Mouse (Mus musculus) forebrain, postnatal 0 days (tissue): ENCODE measurements around the gene Slc13a2. TPM values are rescaled to one million over a fixed set of nuclear protein-coding genes. Genes with fewer than 3 reads are reported as not detected.
A peak's percentile ranks its signal among the peaks of the same experiment; 100 is the strongest.

Experiments
- ATAC-seq: fragments of 200-750 bp; cut with Nextera tagmentation; 2 replicates; pipeline ENCODE4 v1.8.0; 2017; ENCODE audit warnings: mild to moderate bottlenecking, moderate library complexity
- DNase-seq: peaks from one replicate; pipeline ENCODE4 v3.0.0-alpha.2; 2015
- H3K27ac ChIP-seq: fragments of 300-500 bp; sonication (generic); 2 replicates; pipeline ENCODE4 v1.5.1; 2014; ENCODE audit warnings: low read depth, mild to moderate bottlenecking, antibody characterized with exemption, low read length, moderate library complexity, mixed read lengths
- H3K27me3 ChIP-seq: fragments of 300-500 bp; sonication (generic); 2 replicates; pipeline ENCODE4 v1.6.1; 2014; ENCODE audit warnings: mild to moderate bottlenecking, low read length, mixed read lengths; ENCODE audit not compliant: insufficient read depth
- H3K36me3 ChIP-seq: fragments of 300-500 bp; sonication (generic); 2 replicates; pipeline ENCODE4 v1.6.1; 2014; ENCODE audit warnings: mild to moderate bottlenecking, moderate library complexity; ENCODE audit not compliant: insufficient read depth
- H3K4me1 ChIP-seq: fragments of 300-500 bp; sonication (generic); 2 replicates; pipeline ENCODE4 v1.6.1; 2014; ENCODE audit warnings: antibody characterized with exemption; ENCODE audit not compliant: insufficient read depth
- H3K4me2 ChIP-seq: fragments of 300-500 bp; sonication (generic); 2 replicates; pipeline ENCODE4 v1.6.1; 2014; ENCODE audit warnings: low read depth, mild to moderate bottlenecking, moderate library complexity
- H3K4me3 ChIP-seq: fragments of 300-500 bp; sonication (generic); 2 replicates; pipeline ENCODE4 v1.5.1; 2014; ENCODE audit warnings: low read depth, low read length, mixed read lengths
- H3K9ac ChIP-seq: fragments of 300-500 bp; sonication (generic); 2 replicates; pipeline ENCODE4 v1.6.1; 2014; ENCODE audit warnings: mild to moderate bottlenecking
- H3K9me3 ChIP-seq: fragments of 300-500 bp; sonication (generic); 2 replicates; pipeline ENCODE4 v1.6.1; 2016; ENCODE audit warnings: low read length
- CTCF ChIP-seq: sonication (generic); IDR thresholded peaks from 2 replicates; pipeline ENCODE4 v1.5.1; 2016; ENCODE audit warnings: antibody characterized with exemption, control low read depth, low read depth
- WGBS: fragments of 180-500 bp; shearing (Covaris S2); extraction: QIAGEN DNeasy Blood & Tissue Kit; methylation state at CpG from one replicate; pipeline ENCODE4 v1.1.7; 2014; 5-methylcytosine and 5-hydroxymethylcytosine counted together
- polyA plus RNA-seq: library from polyadenylated mRNA; unstranded; fragments of >200 nt; fragmentation: Nextera tagmentation; extraction: Ambion mirVana; gene quantifications from 2 replicates; pipeline ENCODE4 v1.2.1, GENCODE M21; 2015
- total RNA-seq: library from RNA; depleted of rRNA; stranded (reverse); fragments of >200 nt; gene quantifications from 2 replicates; pipeline ENCODE4 v1.2.3, GENCODE M21; 2014

The Slc13a2 gene
- total and polyA plus RNA-seq, 2 experiments from 2014 or later: not detected

GRCm38 (mm10) chr11:78453675-78454074 is 31.7 kb upstream of the Slc13a2 start:
- H3K36me3 ChIP-seq: no peaks in the 10 kb centered on the region
- H3K4me3 ChIP-seq: no peak overlapping the region

GRCm38 (mm10) chr11:78450337-78450736 is 28.3 kb upstream of the Slc13a2 start:
- Histone ChIP-seq H3K27ac (no peak overlapping the region), H3K9me3 (no peaks in the 10 kb centered on the region), H3K27me3 (no peaks in the 10 kb centered on the region), H3K4me1 (no peaks in the 10 kb centered on the region), H3K9ac (no peak overlapping the region), H3K4me2 (no peak overlapping the region), H3K36me3 (no peaks in the 10 kb centered on the region), H3K4me3 (no peak overlapping the region)
- no peak for TF ChIP-seq CTCF
- ATAC-seq: no peak
- WGBS: 60% methylated on average over 2 of the region's 2 CpGs
- DNase-seq: no peak

More at GRCm38 (mm10) chr11:78453675-78454074, 31.7 kb upstream of the Slc13a2 start:
- TF ChIP-seq CTCF: peak; percentile 93
- no peak overlapping the region for H3K27ac ChIP-seq
- H3K4me1 ChIP-seq: no peaks in the 10 kb centered on the region
- DNase-seq (peak; percentile 74), ATAC-seq (peak; percentile 20; the same call in 1 of the 2 replicates)
- no peaks in the 10 kb centered on the region for H3K9me3 ChIP-seq
- no peaks in the 10 kb centered on the region for H3K27me3 ChIP-seq
- 14% methylated on average over 4 of the region's 4 CpGs for WGBS
- no peak overlapping the region for H3K4me2 ChIP-seq
- H3K9ac ChIP-seq: no peak overlapping the region

GRCm38 (mm10) chr11:78448242-78448641 is 26.2 kb upstream of the Slc13a2 start:
- TF ChIP-seq CTCF: no peak
- no peak overlapping the region for H3K4me2 ChIP-seq
- WGBS: 68% methylated on average over 1 of the region's 1 CpGs
- H3K36me3 ChIP-seq: no peaks in the 10 kb centered on the region
- no peak; the same call in 1 of the 2 replicates for ATAC-seq
- no peak overlapping the region for H3K27ac ChIP-seq
- no peaks in the 10 kb centered on the region for H3K27me3 ChIP-seq
- H3K9me3 ChIP-seq: no peaks in the 10 kb centered on the region
- H3K9ac ChIP-seq: no peak overlapping the region
- no peaks in the 10 kb centered on the region for H3K4me1 ChIP-seq
- no peak for DNase-seq
- no peak overlapping the region for H3K4me3 ChIP-seq

GRCm38 (mm10) chr11:78447168-78447567 is 25.2 kb upstream of the Slc13a2 start:
- H3K9me3 ChIP-seq: no peaks in the 10 kb centered on the region
- 80% methylated on average over 3 of the region's 3 CpGs for WGBS
- ATAC-seq (no peak), DNase-seq (no peak)
- no peaks in the 10 kb centered on the region for H3K36me3 ChIP-seq
- no peak overlapping the region for H3K4me3 ChIP-seq
- H3K4me2 ChIP-seq: no peak overlapping the region
- TF ChIP-seq CTCF: no peak
- H3K4me1 ChIP-seq: no peaks in the 10 kb centered on the region
- H3K27ac ChIP-seq: no peak overlapping the region
- H3K27me3 ChIP-seq: no peaks in the 10 kb centered on the region
- H3K9ac ChIP-seq: no peak overlapping the region

GRCm38 (mm10) chr11:78443115-78443514 is 21.1 kb upstream of the Slc13a2 start:
- no peak overlapping the region for H3K4me2 ChIP-seq
- H3K9me3 ChIP-seq: no peaks in the 10 kb centered on the region
- no peaks in the 10 kb centered on the region for H3K27me3 ChIP-seq
- ATAC-seq: no peak
- H3K9ac ChIP-seq: no peak overlapping the region
- no peak overlapping the region for H3K27ac ChIP-seq
- no peaks in the 10 kb centered on the region for H3K4me1 ChIP-seq
- no peak for TF ChIP-seq CTCF
- 86% methylated on average over 5 of the region's 5 CpGs for WGBS
- DNase-seq: no peak
- H3K4me3 ChIP-seq: no peak overlapping the region
- no peaks in the 10 kb centered on the region for H3K36me3 ChIP-seq

- H3K27me3 ChIP-seq: no peaks in the 10 kb centered on the region
- WGBS: 86% methylated on average over 3 of the region's 3 CpGs
- no peak overlapping the region for H3K27ac ChIP-seq
- H3K9me3 ChIP-seq: no peaks in the 10 kb centered on the region
- DNase-seq (no peak), ATAC-seq (no peak)
- H3K4me3 ChIP-seq: no peak overlapping the region
- H3K9ac ChIP-seq: no peak overlapping the region
- no peaks in the 10 kb centered on the region for H3K4me1 ChIP-seq
- no peaks in the 10 kb centered on the region for H3K36me3 ChIP-seq
- no peak overlapping the region for H3K4me2 ChIP-seq
- TF ChIP-seq CTCF: no peak
These were observed 16.4 kb upstream of the Slc13a2 start for GRCm38 (mm10) chr11:78438399-78438930.

- no peak for ATAC-seq
- H3K36me3 ChIP-seq: no peaks in the 10 kb centered on the region
- no peak for DNase-seq
- no peak overlapping the region for H3K4me2 ChIP-seq
- H3K9me3 ChIP-seq: no peaks in the 10 kb centered on the region
- 92% methylated on average over 7 of the region's 7 CpGs for WGBS
- H3K4me3 ChIP-seq: no peak overlapping the region
- TF ChIP-seq CTCF: no peak
- no peaks in the 10 kb centered on the region for H3K27me3 ChIP-seq
- no peak overlapping the region for H3K9ac ChIP-seq
- H3K4me1 ChIP-seq: no peaks in the 10 kb centered on the region
- no peak overlapping the region for H3K27ac ChIP-seq
These were observed 15.2 kb upstream of the Slc13a2 start for GRCm38 (mm10) chr11:78437182-78437581.
